Mouse (Mus musculus) lung, adult 2 months (tissue): ENCODE measurements at regions not wholly inside any gene's neighbourhood (a gene's known extent, or its start where the extent isn't known, plus 50 kb on each side); places are given as distances from the start of the nearest gene placed in this dataset.

Experiments
- CTCF ChIP-seq: fragments of 200-500 bp; IDR thresholded peaks from 2 replicates; pipeline ENCODE4 v1.5.1; 2011; ENCODE audit warnings: mild to moderate bottlenecking, low read length, control low read depth; ENCODE audit not compliant: insufficient read depth
- POLR2A ChIP-seq: fragments of 200-500 bp; IDR thresholded peaks from 2 replicates; pipeline ENCODE4 v1.6.1; 2011; ENCODE audit warnings: low read depth, mild to moderate bottlenecking, control low read depth, low read length, borderline replicate concordance; ENCODE audit errors: extremely low read depth

DNA sequence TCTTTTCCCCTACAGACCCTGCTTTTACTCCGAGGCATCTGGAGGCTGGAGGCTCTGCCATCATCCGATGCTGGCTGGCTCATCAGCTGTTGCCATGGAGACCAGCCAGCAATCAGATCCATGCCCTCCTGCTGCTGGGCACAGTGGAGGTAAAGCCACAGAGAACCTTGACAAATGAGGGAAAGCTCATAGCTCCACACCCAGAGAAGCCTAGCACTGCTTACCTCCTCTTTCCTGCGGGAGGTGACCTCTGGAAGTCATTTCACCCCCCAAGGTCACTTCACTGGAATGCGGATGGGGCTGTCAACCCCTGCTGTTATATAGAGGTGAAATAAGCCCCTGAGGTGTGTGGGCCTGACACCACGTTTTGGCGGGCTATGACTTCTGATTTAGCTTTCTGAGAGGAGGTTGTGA, 55.9 kb upstream of the Tnrc6c start:
- TF ChIP-seq POLR2A (no peak), CTCF (no peak)
